Mouse (Mus musculus) lung, postnatal 25 days (tissue): Measurements from ENCODE around the gene Spred1.
"Not testable (repeated sequence)": the region's sequence is repeated elsewhere in the genome, so short reads cannot be mapped to it uniquely, and the experiment has no call there.

Experiments
- DNase-seq: peaks from one replicate; pipeline ENCODE4 v3.0.0; 2022; ENCODE audit warnings: low spot score

Gene Spred1

GRCm38 (mm10) chr2:117120246-117121211 is 645 bp upstream of the Spred1 start:
- DNase-seq, result peak; percentile 88

- DNase-seq, result no peak
Measured at GRCm38 (mm10) chr2:117121984-117122605, 921 bp downstream of the Spred1 start.

DNA sequence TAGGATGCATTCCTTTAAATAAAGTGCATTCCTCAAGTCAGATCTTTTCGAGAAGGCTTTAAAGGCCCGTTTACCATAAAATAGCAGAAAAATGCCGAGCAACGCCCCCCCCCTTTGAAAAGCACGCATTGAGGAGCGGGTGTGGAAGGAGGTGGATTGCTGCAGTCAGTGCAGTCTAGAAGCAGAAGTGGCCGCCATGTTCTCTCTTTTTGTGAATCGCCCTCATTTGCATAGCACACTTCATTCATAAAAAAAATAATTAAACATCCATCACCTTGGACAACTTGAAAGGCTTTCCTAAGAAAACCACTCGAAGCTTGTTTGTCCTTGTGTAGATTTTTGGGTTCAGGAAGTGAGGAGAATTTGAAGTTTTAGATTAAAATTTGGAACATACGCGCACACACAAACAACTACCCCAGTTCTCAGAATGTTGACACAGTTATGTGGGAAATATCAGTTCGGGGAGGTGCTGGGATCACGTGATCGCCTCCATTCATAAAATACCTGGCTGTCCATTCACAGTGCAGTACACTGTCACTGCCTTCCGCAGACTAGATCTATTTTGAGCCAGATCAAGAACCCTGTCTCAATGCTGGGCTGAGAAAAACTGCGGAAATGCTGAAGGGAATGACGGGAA is 1.6 kb downstream of the Spred1 start:
- DNase-seq, result peak; percentile 69

DNA sequence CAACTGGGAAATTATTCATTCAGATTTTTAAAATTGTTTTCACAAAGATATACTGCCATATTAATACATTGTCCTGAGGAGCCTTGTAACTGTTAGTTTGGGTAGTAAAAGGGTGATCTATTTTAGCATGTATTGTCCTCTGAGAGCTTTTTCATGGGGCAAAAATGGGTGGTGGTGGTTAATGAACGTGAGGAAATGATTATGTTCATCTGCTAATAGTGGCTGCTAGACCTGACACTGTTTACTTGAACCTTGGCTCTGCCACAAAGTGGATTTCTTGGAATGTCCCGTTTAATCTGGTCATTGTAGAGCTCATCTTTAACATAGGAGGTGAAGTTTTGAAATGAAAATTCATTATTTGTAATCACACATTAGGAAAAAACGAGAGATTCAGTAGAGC is 2.5 kb downstream of the Spred1 start:
- no peak for DNase-seq

DNA sequence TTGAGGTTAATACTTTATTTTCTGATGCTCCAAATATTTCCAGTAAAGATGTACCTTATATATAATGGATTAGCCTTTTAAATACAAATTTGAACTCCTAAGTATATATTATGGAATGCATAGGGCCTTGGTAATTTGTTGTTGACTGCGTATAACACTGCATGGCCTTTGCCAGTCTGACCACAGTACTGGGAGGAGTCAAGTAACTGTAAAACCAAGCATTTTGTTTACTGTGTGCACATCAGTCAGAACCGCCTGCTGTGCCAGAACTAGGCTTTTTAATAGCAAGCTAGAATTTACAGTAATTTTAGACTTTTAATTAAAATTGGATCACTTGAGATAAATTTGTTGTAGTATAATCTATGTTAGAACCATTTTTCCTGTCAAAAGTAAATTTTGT is 3.7 kb downstream of the Spred1 start:
- DNase-seq, result no peak

DNA sequence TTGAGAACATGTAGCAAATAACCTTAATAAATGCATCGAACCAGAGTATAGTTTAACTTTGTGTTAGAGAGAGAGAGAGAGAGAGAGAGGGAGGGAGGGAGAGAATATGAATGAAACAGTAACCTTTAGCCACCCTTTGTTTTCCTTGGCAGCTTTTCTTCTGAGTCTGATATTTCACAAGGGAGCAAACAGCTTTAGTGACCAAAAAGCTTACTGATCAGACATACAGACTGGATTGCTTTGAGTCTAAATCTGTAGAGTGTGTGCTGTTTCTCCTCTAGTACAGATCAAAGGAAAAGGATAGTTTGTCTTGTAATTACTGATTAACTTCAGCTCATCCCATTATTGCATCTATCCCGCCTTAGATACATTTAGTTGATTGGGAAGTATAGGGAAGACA is 8.0 kb downstream of the Spred1 start:
- DNase-seq, result no peak

DNA sequence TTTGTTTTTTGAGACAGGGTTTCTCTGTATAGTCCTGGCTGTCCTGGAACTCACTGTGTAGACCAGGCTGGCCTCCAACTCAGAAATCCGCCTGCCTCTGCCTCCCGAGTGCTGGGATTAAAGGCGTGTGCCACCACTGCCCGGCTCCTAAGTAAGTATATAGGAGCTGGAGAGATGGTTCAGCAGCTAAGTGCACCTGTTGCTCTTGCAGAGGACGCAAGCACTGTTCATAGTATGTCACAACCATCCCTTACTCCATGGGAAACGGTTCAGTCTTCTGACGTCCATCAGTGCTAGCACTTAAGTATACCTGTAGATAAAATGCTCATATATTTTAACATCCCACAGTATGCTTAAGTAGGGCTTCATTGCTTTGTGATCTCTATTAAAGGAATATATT is 9.9 kb downstream of the Spred1 start:
- not testable (repeated sequence) for DNase-seq

DNA sequence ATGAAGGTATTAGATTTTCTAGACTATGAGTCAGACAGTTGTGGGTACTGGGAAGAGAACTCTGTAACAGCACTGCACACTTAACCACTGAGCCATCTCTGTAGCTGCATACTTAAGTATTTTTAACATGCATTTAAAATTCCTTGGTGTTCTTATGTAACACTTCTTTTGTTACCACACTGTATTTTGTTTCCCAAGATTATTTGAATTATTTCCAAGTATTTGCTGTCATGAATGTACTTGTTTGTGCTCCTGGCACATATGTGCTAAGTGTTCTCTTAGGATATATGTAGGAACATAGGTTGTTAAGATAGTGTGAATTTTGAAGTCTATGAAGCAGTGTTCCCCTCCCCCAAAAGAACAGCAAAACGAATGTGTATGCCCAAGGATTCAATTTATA is 10.7 kb downstream of the Spred1 start:
- no peak for DNase-seq

GRCm38 (mm10) chr2:117133541-117133940 is 12.4 kb downstream of the Spred1 start:
- no peak for DNase-seq

DNA sequence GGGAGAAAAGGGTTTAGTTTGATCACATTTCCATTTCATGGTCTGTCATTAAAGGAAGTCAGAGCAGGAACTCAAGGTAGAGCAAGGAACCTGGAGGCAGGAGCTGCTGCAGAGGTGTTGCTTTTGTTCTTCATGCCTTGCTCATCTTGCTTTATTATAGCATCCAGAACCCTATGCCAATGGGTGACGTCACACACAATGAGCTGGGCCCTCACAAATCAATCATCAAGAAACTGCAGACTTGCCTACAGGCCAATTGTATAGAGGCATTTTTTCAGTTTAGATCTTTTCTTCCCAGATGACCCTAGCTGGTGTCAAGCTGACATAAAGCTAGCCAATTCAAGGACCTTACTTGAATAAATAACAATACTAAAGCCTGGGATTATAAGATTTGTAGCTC is 16.6 kb downstream of the Spred1 start:
- DNase-seq, result no peak

DNA sequence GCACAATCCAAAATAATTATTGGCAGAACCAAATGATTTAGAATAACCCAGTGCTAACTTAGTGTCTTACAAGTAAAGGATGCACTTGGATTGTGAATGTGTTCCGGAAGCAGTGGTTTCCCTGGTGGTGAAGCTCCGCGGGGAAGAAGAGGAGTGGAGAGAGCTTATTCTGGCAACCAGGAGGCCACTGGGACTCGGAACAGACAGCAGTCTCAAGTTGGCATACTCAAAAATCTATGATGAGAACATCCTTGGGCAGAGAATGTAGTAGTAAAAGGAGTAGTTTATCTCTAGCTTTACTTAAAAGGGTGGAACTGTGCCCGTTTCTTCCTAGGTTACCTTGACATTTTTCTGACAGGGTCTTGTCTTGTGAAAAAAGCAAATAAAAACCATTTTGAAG is 17.8 kb downstream of the Spred1 start:
- DNase-seq, result no peak

- DNase-seq, result no peak
Measured at GRCm38 (mm10) chr2:117139977-117140376, 18.8 kb downstream of the Spred1 start.

- DNase-seq, result no peak
Measured at GRCm38 (mm10) chr2:117143106-117143505, 21.9 kb downstream of the Spred1 start.

DNA sequence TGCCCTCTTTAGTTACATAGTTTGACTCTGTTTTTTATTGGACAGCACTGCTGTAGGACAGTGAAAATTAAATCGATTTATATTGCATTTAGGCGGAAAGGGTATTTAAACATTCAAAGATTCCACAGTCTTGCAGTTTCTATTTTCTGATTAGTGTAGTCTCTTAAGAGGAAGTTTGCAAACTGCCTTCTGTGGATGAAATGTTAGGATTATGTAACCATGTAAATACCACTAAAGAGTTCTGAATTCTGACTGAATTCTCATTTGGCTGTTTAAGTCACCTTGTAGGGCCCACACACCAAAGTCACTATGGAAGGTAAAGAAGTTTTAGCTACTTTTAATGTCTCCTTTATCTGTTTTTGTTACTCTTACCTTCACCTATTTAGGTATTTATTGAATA is 24.9 kb downstream of the Spred1 start:
- no peak for DNase-seq

GRCm38 (mm10) chr2:117146617-117147016 is 25.4 kb downstream of the Spred1 start:
- DNase-seq, result no peak

- DNase-seq, result no peak
Measured at GRCm38 (mm10) chr2:117152161-117152560, 31.0 kb downstream of the Spred1 start.

GRCm38 (mm10) chr2:117168379-117168778 is 47.2 kb downstream of the Spred1 start:
- DNase-seq, result no peak

- DNase-seq, result no peak
Measured at GRCm38 (mm10) chr2:117169037-117169436, 47.9 kb downstream of the Spred1 start.

DNA sequence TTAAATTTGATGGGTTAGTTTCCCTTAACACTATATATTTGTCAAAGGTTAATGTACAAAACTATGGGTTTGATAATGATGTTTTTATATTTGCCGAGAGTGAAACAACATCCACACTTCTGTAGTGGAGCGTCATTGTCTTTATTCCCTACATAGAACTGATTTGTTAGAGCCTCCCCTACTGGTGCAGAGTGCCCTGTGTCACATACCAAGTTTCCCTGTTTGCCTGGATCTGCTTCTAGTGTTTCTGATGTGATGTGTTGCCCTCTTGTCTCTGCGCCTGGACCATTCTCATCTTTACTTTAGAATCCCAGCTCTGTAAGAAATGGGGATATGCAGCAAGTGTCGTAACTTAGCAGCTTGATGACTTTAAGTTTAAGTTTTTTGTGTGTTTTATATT is 51.8 kb downstream of the Spred1 start:
- DNase-seq, result peak; percentile 13

DNA sequence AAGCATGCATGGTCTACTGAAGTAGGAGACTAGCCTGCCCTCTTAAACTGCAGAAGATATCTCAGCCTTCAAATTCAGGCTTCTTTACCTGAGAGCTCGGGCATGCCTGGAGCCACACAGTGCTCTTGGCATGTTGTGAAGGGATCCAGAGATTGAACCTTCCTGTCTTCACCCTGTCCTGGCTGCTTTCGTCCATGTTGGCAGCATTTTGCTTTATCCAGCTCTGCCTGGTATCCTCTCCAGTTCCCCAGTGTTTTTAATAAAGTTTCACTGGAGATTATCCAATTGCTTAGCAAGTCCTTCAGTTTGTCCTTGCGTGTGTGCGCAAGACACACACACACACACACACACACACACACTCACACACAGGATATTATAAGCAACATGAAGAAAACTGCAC is 54.9 kb downstream of the Spred1 start:
- no peak for DNase-seq

DNA sequence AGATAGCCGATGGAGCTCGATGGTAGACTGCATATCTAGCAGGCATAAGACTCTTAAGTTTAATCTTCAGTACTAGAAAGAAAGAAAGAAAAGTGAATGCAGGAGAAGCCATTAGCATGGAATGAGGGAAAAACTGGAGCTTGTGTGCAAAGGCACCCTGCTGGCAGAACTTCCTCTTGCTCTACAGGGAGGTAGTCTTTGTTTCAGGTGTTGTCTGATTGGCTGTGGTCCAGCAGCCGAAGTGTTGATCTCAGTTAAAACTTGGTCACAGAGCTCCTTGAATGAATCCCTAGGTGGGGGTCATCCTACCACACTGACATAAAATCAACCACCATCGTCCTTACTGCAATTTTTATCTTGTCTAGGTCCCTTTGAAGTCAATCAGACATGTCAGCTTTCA is 55.8 kb downstream of the Spred1 start:
- no peak for DNase-seq

DNA sequence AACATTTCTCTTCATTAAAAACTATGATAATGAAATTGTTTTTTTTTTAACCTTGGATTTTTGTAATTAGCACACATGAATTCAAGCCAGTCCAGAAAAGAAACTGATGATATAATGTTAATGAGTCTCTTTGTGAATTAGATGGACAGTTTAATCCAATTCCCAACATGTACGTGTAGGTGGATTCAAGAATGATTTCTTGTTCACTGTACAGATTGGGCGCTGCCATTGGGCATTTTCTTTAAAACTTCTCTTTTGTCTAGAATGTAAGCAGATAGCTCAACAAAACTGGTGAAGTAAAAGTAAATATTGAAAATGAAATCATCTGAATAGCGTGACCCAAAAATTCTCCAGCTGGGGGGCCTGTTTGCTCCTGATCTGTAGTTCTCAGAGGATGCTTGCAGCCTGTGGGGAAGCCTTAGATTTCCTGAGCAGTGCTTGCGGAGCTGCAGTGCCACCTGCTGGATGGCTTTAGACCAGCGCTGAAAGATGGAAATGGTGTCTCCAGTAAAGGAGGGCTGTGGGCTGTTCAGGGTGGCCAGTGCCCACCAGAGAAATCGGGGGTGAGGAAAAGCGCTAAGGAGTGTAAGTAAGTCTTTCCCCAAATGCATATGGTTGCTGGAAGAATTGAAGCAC is 59.2 kb downstream of the Spred1 start:
- DNase-seq, result peak; percentile 80
